Mouse (Mus musculus) midbrain, embryonic 11.5 days (tissue): ENCODE measurements at regions not wholly inside any gene's neighbourhood (a gene's known extent, or its start where the extent isn't known, plus 50 kb on each side); places are given as distances from the start of the nearest gene placed in this dataset.

Source experiments
- ATAC-seq: fragments of 200-750 bp; cut with Nextera tagmentation; 2 replicates; pipeline ENCODE4 v1.8.0; 2017; ENCODE audit warnings: moderate TSS enrichment, moderate library complexity; ENCODE audit not compliant: low FRiP score
- DNase-seq: peaks from one replicate; pipeline ENCODE4 v3.0.0; 2015; ENCODE audit warnings: low spot score; ENCODE audit errors: missing footprints
- H3K27ac ChIP-seq: fragments of 300-500 bp; sonication (generic); 2 replicates; pipeline ENCODE4 v1.5.1; 2014; ENCODE audit warnings: low read depth, low read length
- H3K27me3 ChIP-seq: fragments of 300-500 bp; sonication (generic); 2 replicates; pipeline ENCODE4 v1.6.1; 2014; ENCODE audit warnings: mild to moderate bottlenecking, low read length, moderate library complexity, mixed read lengths; ENCODE audit not compliant: control insufficient read depth, insufficient read depth
- H3K36me3 ChIP-seq: fragments of 300-500 bp; sonication (generic); 2 replicates; pipeline ENCODE4 v1.6.1; 2014; ENCODE audit warnings: mild to moderate bottlenecking, low read length, moderate library complexity, mixed read lengths; ENCODE audit not compliant: control insufficient read depth, insufficient read depth
- H3K4me1 ChIP-seq: fragments of 300-500 bp; sonication (generic); 2 replicates; pipeline ENCODE4 v1.6.1; 2014; ENCODE audit warnings: low read length; ENCODE audit not compliant: control insufficient read depth, insufficient read depth
- H3K4me2 ChIP-seq: fragments of 300-500 bp; sonication (generic); 2 replicates; pipeline ENCODE4 v1.6.1; 2014; ENCODE audit warnings: mild to moderate bottlenecking, moderate library complexity
- H3K4me3 ChIP-seq: fragments of 300-500 bp; sonication (generic); 2 replicates; pipeline ENCODE4 v1.5.1; 2014; ENCODE audit warnings: low read depth, low read length
- H3K9ac ChIP-seq: fragments of 300-500 bp; sonication (generic); 2 replicates; pipeline ENCODE4 v1.6.1; 2014; ENCODE audit warnings: low read length
- H3K9me3 ChIP-seq: fragments of 300-500 bp; sonication (generic); 2 replicates; pipeline ENCODE4 v1.6.1; 2016; ENCODE audit warnings: low read length; ENCODE audit not compliant: control insufficient read depth
- WGBS: fragments of 180-500 bp; shearing (Covaris S2); extraction: QIAGEN DNeasy Blood & Tissue Kit; methylation state at CpG from one replicate; pipeline ENCODE4 v1.1.7; 2014; 5-methylcytosine and 5-hydroxymethylcytosine counted together

DNA sequence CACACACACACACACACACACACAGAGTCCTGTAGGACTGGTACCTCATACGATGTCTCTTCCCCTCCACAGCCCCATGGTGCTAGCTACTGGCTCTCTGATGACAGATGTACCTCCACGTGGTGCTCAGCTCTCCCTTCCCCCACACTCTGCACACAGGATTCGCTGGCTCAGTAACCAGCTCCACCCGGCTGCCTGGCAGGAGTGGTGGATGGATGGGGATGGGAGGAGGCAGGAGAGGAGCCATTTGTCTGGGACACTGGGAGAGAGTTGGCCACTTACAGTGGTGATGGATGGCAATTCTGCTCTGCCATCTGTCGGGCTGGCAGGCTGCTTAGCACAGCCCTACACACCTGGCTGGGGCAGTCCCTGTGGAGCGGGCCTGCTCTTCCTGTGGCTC lies 174.7 kb upstream of the Grik3 start:
- DNase-seq (peak; percentile 86), ATAC-seq (no peak)
- H3K9me3 ChIP-seq, result no peaks in the 10 kb centered on the region
- H3K9ac ChIP-seq, result no peak overlapping the region
- H3K27me3 ChIP-seq, result no peaks in the 10 kb centered on the region; the same call in 1 of the 2 replicates
- no peak overlapping the region for H3K4me2 ChIP-seq
- H3K27ac ChIP-seq, result no peak overlapping the region
- peaks cover 5% of the 10 kb centered on the region; the same call in 1 of the 2 replicates for H3K4me1 ChIP-seq
- H3K4me3 ChIP-seq, result no peak overlapping the region
- WGBS, result 38% methylated on average over 6 of the region's 6 CpGs
- no peaks in the 10 kb centered on the region for H3K36me3 ChIP-seq

DNA sequence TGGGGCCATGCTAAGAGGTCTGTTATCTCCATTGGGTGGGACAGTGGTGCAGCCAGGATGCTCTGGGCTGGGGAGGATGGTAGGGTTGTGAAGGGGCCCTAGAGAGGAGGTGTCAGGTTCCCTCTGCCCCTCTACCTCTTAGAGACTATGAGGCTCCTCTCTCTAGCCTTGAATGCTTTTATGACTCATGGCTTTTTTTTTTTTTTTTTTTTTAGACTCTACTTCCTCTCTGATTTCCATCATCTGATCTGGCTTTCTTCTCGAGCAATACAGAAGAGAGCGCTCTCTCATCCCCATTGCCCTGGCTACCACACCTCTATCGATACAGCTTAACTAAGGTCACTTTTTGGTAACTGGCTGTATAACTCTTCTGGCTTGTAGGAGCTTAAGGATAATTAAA lies 176.6 kb upstream of the Grik3 start:
- DNase-seq, result no peak
- H3K9me3 ChIP-seq, result no peaks in the 10 kb centered on the region
- no peak overlapping the region for H3K4me2 ChIP-seq
- no peak for ATAC-seq
- no peak overlapping the region for H3K4me3 ChIP-seq
- 79% methylated on average over 3 of the region's 3 CpGs for WGBS
- H3K9ac ChIP-seq, result no peak overlapping the region
- H3K36me3 ChIP-seq, result no peaks in the 10 kb centered on the region
- H3K27ac ChIP-seq, result no peak overlapping the region
- no peaks in the 10 kb centered on the region; the same call in 1 of the 2 replicates for H3K27me3 ChIP-seq
- H3K4me1 ChIP-seq, result peaks cover 5% of the 10 kb centered on the region; the same call in 1 of the 2 replicates

DNA sequence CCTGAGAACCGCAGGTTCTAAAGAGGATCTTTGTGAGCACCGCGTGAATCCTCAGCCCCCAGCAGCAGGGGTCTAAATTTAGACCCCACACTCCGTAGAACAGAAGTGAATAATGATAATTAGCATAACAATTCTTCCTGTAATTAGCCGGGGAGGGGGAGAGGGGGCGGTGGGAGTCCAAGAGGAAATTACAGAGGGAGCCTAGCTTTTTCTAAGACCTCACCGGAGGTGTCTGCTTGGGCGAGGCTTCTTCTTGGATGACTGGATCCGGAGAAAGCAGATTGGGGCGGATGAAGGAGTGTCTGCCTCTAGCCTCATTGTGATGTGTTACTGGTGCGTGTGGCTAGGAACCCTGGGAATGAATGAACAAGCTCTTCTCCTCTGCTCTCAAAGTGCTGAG lies 177.2 kb upstream of the Grik3 start:
- ATAC-seq (no peak), DNase-seq (no peak)
- no peak overlapping the region for H3K27ac ChIP-seq
- no peaks in the 10 kb centered on the region; the same call in 1 of the 2 replicates for H3K27me3 ChIP-seq
- H3K9ac ChIP-seq, result no peak overlapping the region
- H3K4me3 ChIP-seq, result no peak overlapping the region
- H3K4me1 ChIP-seq, result peaks cover 5% of the 10 kb centered on the region; the same call in 1 of the 2 replicates
- H3K9me3 ChIP-seq, result no peaks in the 10 kb centered on the region
- no peaks in the 10 kb centered on the region for H3K36me3 ChIP-seq
- H3K4me2 ChIP-seq, result no peak overlapping the region
- WGBS, result 2% methylated on average over 11 of the region's 11 CpGs

DNA sequence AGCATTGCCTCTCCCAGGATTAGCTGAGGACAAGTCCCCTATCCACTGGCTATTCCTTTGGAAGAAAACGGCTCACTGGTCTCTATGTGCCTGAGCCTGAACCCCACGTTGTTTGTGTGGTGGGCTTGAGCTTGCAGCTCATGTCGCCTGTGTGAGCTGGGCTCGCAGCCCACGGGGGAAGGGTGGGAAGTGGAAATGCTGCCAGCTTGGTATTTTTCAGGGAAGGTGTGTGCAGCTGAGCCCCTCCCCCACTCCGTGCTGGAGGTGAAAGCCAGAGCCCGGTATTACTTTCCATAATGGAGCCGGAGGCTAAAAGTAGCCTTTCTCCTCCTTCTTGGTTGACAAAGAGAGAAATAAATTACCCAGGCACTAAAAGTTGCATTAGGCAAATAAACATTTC lies 180.5 kb upstream of the Zc3h12a start:
- ATAC-seq (no peak), DNase-seq (no peak)
- no peaks in the 10 kb centered on the region for H3K27me3 ChIP-seq
- H3K4me3 ChIP-seq, result no peak overlapping the region
- H3K9me3 ChIP-seq, result no peaks in the 10 kb centered on the region
- WGBS, result 53% methylated on average over 8 of the region's 8 CpGs
- H3K9ac ChIP-seq, result no peak overlapping the region
- peaks cover 2% of the 10 kb centered on the region; the same call in 1 of the 2 replicates for H3K4me1 ChIP-seq
- H3K4me2 ChIP-seq, result no peak overlapping the region
- H3K27ac ChIP-seq, result no peak overlapping the region
- no peaks in the 10 kb centered on the region for H3K36me3 ChIP-seq

DNA sequence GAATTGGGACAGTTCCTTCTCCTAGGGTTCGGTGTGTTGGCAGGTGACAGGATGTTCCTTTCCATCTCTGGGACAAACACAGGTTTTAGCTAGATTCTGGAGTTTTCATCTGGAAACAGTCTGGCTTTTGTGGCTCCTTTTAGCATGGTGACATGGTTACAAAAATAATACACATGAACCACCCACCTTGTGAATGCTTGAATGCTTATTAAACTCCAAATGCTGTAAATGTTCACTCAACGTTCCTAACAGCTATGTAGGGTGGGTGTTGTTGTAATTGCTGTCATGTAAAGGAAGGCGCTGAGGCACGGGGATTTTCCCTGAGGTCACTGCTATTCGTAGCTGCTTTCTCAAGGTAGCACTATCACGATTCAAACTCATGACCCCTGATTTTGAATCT lies 178.1 kb upstream of the Zc3h12a start:
- Histone ChIP-seq H3K9ac (no peak overlapping the region), H3K27me3 (no peaks in the 10 kb centered on the region), H3K4me2 (no peak overlapping the region), H3K27ac (no peak overlapping the region), H3K9me3 (no peaks in the 10 kb centered on the region), H3K4me3 (no peak overlapping the region), H3K4me1 (no peaks in the 10 kb centered on the region), H3K36me3 (no peaks in the 10 kb centered on the region)
- no peak for DNase-seq
- 80% methylated on average over 6 of the region's 6 CpGs for WGBS
- no peak for ATAC-seq

DNA sequence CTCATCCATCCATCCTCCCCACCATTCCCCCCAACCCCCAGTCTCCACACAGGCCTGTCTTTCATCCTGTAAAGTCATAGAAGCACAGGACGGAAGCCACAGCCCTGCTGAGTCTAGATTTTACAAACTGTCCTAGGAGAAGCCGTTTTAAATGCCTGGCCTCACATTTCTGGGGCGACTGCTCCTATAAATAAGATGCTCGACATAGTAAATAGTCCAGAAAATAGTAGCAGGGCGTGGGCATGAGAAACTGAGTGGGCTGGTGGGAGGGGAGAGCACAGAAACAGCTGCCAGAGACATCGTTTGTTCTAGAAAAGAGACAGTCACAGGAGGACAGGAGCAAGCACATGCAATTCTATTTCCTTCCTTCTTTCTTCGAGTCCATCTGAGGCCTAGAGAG lies 175.0 kb upstream of the Zc3h12a start:
- no peaks in the 10 kb centered on the region for H3K36me3 ChIP-seq
- H3K27ac ChIP-seq, result no peak overlapping the region
- no peak overlapping the region for H3K4me3 ChIP-seq
- H3K27me3 ChIP-seq, result no peaks in the 10 kb centered on the region
- no peaks in the 10 kb centered on the region for H3K4me1 ChIP-seq
- 75% methylated on average over 7 of the region's 7 CpGs for WGBS
- ATAC-seq (no peak), DNase-seq (no peak)
- no peak overlapping the region for H3K9ac ChIP-seq
- H3K9me3 ChIP-seq, result no peaks in the 10 kb centered on the region
- H3K4me2 ChIP-seq, result no peak overlapping the region

DNA sequence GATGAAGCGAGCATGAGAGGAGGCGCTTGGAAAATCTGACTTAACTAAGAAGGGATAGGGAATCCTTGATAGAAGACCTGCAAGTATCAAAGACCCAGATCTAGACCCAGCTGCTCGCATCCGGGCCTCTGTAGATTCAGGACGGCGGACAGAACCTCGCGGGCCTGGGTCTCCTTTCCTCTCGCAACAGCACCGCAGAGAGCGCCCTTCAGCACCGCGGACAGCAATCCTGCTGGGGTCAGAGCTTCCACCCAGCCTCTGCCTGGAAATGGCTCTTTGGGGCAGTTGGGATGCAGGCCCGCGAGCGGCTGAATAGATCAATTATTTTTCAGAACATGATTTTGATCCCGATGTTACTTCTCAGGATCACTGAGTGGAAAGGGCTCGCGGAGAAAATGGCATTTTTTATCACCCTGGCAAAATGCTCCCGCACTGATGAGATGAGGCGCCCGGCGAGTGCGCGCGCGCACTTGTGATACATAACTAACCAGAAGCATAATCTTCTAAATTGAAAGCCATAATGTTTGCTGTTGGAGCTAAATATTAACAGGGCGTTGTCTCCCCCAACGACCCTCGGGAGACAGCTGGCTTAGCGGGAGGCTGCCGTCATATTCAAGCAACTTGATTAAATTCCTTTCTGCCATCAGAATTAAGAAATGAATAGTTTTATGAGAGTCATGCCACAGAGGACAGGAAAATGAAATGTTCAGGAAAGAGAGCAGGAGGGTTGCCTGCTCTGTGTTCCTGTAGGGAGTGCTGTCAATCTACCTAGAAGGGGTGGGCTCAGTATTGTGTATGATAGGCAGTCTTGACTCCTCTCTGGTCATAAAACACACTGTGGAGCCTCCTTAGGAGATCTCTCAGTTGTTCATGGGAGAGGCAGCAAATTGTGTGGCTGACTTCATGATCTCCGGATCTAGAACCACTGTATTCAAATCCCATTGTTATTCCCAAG lies 173.1 kb upstream of the Zc3h12a start:
- no peaks in the 10 kb centered on the region for H3K9me3 ChIP-seq
- no peaks in the 10 kb centered on the region; the same call in 1 of the 2 replicates for H3K4me1 ChIP-seq
- H3K9ac ChIP-seq, result no peak overlapping the region
- H3K27ac ChIP-seq, result no peak overlapping the region
- DNase-seq (peak; percentile 97), ATAC-seq (no peak)
- peak overlapping the region; percentile 2; the same call in 1 of the 2 replicates for H3K4me2 ChIP-seq
- WGBS, result 25% methylated on average over 33 of the region's 33 CpGs
- H3K36me3 ChIP-seq, result no peaks in the 10 kb centered on the region
- no peak overlapping the region for H3K4me3 ChIP-seq
- no peaks in the 10 kb centered on the region for H3K27me3 ChIP-seq

DNA sequence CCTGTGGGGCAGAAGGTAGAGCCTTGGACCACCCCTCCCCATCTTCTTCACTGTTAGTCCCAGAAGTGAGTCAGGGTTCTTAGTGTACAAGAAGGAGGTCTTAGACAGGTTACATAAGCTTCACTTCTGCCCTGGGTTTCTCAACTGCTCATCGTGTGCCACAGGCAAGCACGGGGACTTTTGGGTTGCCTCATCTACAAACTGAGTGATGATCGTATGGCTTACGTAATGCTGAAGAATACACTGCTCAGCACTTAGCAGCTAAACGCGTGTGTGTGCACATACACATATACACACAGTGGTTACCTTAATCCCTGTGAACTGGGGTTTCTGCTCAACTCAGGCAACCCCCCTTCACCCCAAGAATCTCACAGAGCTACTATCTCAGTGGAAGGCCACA lies 163.1 kb upstream of the Zc3h12a start:
- Histone ChIP-seq H3K36me3 (no peaks in the 10 kb centered on the region), H3K4me1 (no peaks in the 10 kb centered on the region), H3K4me2 (no peak overlapping the region), H3K4me3 (no peak overlapping the region), H3K9ac (no peak overlapping the region), H3K9me3 (no peaks in the 10 kb centered on the region), H3K27ac (no peak overlapping the region), H3K27me3 (no peaks in the 10 kb centered on the region)
- ATAC-seq (no peak), DNase-seq (peak; percentile 80)
- 83% methylated on average over 6 of the region's 6 CpGs for WGBS

DNA sequence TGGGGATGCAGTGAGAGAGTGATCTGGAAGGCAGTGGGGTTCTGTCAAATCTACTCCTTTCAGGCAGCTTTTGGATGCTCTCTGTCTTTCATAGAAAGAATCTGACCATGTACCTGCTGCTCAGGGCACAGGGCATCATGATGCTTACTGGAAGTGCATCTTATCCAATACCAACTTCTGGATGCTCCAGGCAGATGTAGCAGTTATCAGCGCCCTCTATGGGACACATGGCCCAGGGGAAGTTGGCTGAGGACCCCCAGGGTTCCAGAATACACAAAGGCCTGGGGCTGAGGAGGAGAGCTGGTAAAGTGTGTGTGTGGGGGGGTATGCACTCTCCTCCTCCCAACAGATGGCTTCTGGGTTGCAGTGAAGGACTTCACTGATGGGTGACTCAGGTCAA lies 162.1 kb upstream of the Zc3h12a start:
- H3K9ac ChIP-seq, result no peak overlapping the region
- H3K27me3 ChIP-seq, result no peaks in the 10 kb centered on the region
- H3K4me3 ChIP-seq, result no peak overlapping the region
- 11% methylated on average over 1 of the region's 1 CpGs for WGBS
- DNase-seq, result peak; percentile 80
- no peaks in the 10 kb centered on the region for H3K9me3 ChIP-seq
- H3K36me3 ChIP-seq, result no peaks in the 10 kb centered on the region
- H3K4me2 ChIP-seq, result no peak overlapping the region
- H3K4me1 ChIP-seq, result no peaks in the 10 kb centered on the region
- ATAC-seq, result no peak
- no peak overlapping the region for H3K27ac ChIP-seq
